Mouse (Mus musculus): Measurements from ENCODE around the gene Ccdc38.

The Ccdc38 gene

DNA sequence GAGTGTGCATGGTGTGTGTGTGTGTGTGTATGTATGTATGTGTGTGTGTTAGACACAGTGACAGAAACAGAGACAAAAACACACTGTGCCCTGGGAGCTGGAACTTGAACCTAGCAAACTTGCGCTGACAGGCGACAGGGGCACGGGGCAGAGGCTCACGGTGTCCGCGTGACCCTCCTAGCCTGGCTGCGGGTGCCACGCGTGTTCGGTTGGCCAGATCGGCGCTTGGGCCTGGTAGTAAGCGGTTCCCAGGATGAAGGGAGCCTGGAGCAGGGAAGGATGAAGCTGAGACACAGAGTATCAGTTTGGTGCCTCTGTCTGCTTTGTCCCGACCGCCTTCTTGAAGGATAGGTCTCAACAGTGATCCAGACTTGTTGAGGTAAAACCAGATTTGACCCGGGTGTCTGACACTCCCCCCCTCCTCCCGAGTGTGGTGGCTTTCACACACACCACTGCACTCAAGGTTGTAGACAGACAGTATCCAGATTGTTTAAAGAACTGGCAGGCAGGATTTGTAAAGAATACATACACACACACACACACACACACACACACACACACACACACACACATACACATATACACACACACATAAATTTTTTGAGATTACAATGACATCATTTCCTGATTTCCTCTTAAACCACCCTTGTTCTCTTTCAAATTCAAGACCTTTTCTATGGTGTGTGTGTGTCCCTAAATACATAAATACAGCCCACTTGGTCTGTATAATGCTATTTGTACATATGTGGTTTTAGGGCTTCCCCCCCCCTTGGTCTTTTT lies at the start of gene Ccdc38:
TSS of gene Ccdc38 (plus strand) at position 202 of the 780 bp plus-strand sequence.
- no peak for DNase-seq (ENCODE audit: low read depth in 1 of 2, low spot score in 2 of 2)

DNA sequence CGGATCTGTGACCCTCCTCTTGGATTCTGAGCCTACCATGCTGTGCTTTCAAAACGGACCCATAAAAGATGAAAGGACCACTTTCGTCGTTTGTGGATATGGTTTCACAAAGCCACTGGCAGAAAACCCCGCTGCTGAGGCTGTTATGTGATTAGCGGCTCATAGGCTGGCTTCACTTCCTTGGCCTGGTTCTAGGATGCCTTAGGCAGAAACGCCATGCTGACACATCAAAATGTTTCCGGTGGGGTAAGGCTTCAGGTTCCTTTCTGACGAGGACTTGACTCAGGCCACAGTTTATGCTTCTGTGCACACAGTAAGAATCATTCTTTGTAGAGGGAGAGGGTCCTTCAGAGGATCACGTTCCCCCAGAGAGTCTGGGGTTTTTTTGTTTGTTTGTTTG lies 39.6 kb upstream of the Ccdc38 start:
- no peak for DNase-seq (ENCODE audit: low read depth in 1 of 2, low spot score in 2 of 2)

DNA sequence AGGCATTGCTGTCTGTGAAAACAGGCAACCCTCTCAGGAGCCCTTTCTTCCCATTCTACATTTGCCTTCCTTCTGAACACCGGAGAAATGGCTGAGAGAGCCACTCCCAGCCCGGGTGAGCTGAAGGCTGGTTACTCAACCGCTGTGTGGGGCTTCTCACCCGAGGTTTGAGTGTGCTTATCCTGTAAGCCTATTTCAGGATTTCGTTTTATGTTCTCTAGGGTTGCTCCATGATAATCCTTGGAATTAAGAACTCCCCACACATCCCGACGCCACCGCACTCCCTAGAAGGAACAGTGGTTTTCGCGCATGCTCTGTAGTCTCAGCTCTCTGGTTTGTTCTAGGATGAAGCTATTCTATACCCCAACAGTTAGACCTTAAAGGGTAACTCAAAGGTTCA lies 39.1 kb upstream of the Ccdc38 start:
- no peak for DNase-seq (ENCODE audit: low read depth in 1 of 2, low spot score in 2 of 2)

- no peak for DNase-seq (ENCODE audit: low read depth in 1 of 2, low spot score in 2 of 2)
Measured at GRCm38 (mm10) chr10:93508383-93508970, 32.0 kb upstream of the Ccdc38 start.

GRCm38 (mm10) chr10:93509532-93510153 lies 30.8 kb upstream of the Ccdc38 start:
- no peak for DNase-seq (ENCODE audit: low read depth in 1 of 2, low spot score in 2 of 2)

DNA sequence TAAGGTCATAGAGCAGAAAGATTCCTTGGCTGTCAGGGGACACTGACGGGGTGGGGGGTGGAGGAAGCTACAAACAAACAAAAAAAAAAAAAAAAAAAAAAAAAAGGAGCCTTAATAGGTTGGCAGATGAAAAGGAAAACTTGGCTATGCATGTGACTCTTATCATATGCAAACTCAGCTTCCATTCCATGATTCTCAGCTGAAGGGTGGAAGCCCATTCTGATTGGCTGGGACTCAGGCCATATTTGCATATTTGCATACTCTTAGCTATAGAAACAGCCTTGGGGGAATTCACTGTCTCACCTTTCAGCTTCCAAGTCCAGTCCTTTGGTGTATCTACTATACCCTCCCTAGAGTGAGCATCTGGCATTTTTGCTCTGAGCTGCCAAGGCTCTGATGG lies 25.0 kb upstream of the Ccdc38 start:
- no peak for DNase-seq (ENCODE audit: low read depth in 1 of 2, low spot score in 2 of 2)

GRCm38 (mm10) chr10:93515927-93516326 lies 24.5 kb upstream of the Ccdc38 start:
- no peak for DNase-seq (ENCODE audit: low read depth in 1 of 2, low spot score in 2 of 2)

GRCm38 (mm10) chr10:93517754-93518153 lies 22.7 kb upstream of the Ccdc38 start:
- no peak for DNase-seq (ENCODE audit: low read depth in 1 of 2, low spot score in 2 of 2)

DNA sequence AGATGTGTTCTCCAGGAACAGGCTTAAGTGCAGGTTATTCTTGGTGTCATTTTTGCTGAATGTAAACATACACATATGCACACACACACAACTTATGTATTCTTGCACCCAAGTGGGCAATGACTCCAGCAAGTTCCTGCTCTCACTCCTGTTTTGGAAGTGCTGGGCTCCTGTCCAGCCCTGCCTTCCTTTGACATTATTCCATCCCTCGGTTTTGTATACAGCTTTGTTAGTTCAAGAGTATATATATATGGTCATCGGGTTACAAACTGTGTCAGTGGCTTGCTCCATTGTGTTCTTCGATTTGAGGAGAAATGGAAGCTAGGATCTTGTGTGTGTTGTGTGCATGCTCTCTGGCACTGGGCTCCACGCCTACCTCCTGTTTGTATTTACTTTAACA lies 22.2 kb upstream of the Ccdc38 start:
- no peak for DNase-seq (ENCODE audit: low read depth in 1 of 2, low spot score in 2 of 2)

- DNase-seq (ENCODE audit: low read depth in 1 of 2, low spot score in 2 of 2), result no peak
Measured at GRCm38 (mm10) chr10:93518620-93519019, 21.8 kb upstream of the Ccdc38 start.

DNA sequence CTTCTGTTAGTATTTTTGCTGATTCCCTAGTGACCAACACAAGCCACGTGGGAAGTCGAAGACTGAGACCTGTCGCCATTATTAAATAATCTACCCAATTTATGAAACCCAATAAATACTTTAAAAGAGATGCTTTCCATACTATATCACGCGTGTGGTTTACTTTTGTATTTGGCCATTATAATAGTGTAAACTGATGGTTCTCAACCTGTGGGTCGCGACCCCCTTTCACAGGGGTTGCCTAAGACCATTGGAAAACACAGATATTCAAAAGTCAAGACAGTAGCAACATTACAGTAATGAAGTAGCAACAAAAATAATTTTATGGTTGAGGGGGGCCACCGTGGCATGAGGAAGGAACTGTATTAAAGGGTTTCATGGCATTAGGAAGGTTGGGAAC lies 21.3 kb upstream of the Ccdc38 start:
- DNase-seq (ENCODE audit: low read depth in 1 of 2, low spot score in 2 of 2), result no peak

DNA sequence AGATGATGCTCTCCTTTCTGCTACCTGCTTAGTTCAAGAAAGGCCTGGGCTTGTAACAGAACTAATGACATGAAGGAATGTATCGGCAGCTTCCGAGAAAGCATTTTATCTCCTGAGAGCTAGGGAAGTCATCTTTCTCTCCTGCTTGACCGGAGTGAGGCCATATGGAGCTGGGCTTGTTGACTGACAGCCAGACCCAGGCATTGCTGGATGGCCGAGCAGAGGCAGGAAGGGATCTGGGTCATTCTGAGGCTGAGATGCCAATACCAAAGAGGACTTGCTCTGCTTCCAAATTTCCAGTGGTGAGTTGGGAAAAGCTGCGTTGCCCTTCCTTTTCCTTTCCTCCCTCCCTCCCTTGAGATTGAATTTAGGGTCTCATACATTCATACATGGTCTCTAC lies 20.7 kb upstream of the Ccdc38 start:
- DNase-seq (ENCODE audit: low read depth in 1 of 2, low spot score in 2 of 2), result no peak

DNA sequence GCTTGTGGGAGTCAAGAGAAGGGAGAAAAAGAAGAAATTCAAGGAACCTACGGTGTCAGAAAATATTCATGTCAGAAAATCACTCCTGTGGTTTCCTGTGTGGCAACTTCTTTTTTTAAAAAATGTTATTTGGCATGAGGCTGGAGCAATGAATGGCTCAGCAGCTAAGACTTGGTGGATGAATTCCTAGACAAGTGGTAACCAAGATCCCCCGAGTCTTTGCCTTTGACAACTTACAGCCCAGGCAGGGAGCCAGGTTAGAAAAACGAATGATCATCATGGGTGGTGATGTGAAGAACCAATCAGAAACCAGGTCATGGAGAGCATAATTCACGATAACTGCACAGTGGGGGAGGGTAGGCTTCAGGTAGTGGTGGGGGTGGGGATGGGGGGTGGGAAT lies 19.4 kb upstream of the Ccdc38 start:
- DNase-seq (ENCODE audit: low read depth in 1 of 2, low spot score in 2 of 2), result no peak

DNA sequence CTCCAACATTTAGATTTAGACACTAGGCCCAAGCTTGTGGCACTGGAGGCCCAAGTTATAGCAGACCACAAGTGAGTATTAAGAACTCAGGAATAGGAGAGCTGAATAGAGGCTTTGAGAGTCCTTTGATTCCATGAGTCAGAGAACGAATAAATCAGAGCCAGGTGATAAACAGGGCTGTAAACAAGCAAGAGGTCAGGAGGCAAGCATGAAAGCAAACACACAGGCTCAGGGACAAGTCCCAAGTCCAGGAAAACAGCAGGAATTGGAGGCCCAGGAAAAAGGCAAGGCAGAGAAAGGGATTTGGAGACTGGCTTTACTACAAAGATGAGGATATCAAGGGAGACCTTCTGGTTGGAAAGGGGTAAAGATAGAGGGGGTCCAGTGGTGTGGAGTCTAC lies 15.1 kb upstream of the Ccdc38 start:
- no peak for DNase-seq (ENCODE audit: low read depth in 1 of 2, low spot score in 2 of 2)

GRCm38 (mm10) chr10:93538287-93538686 lies 2.1 kb upstream of the Ccdc38 start:
- no peak for DNase-seq (ENCODE audit: low read depth in 1 of 2, low spot score in 2 of 2)

DNA sequence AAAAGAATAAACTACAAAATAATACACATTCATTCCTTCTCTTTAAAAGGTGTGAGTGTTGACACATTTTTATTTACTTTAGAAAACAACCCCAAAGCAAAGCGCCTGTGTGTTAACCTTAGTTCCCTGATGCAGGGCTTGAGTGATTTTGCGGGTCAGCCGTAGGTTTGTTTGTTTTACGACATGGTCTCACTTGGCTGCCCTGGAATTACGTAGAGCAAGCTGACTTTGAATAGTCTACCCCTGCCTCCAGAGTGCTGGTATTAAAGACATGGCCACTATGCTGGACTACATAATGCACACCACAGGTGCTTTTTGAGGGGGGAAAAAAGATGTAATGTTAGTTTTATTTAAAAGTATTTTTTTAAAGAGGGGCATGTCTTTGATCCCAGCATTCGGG lies 1.6 kb upstream of the Ccdc38 start:
- DNase-seq (ENCODE audit: low read depth in 1 of 2, low spot score in 2 of 2), result no peak

DNA sequence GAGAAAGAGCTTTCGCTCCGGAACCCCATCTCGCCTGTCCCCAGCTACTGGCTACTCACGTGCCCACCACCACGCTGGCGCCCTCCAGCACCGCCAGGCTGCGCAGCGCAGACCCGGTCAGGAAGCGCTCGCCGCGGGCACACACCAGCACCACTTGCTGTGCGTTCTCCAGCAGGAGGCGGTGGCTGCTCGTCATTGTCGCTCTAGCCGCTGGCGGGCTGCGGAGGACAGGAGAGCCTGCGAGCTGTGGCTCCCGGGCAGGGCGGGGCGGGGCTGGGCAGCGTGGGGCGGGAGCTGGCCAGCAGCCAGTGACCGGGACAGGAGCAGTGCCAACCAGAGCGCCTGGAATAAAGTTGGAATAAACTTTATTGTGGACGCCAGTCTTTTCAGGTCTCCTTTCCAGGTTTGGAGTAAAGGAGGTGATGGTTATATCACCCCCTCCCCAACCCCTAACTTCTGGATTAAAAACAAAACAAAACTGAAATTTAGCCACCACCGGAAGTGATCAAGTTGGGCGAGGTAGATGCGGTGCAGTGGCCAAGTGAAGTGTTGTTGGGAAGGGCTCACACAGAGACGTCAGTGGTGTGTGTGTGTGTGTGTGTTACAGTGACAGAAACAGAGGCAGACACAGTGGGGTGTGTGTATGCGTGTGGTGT lies 529 bp upstream of the Ccdc38 start, which contains the start of gene Amdhd1:
TSS of gene Amdhd1 (minus strand) at position 259 of the 656 bp plus-strand sequence.
- DNase-seq (ENCODE audit: low read depth in 1 of 2, low spot score in 2 of 2), result peak; percentile 68 to 76

DNA sequence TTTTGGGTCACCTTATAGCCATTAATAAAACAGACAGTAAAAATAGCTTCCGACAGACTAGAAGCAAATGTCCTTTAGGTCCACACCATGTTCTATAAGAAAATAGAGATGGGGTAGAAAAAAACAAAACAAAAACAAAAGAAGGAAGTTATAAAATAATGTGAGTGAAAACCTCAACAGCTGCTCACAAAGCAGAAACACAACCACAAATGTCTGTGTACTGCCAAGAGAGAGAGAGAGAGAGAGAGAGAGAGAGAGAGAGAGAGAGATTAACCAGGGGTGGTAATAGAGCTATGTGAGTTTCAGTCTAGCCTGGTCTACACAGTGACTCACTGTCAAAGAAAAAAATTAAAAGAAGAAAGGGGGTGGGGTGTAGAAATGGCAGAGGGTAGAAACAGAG lies 1.2 kb downstream of the Ccdc38 start:
- no peak for DNase-seq (ENCODE audit: low read depth in 1 of 2, low spot score in 2 of 2)

DNA sequence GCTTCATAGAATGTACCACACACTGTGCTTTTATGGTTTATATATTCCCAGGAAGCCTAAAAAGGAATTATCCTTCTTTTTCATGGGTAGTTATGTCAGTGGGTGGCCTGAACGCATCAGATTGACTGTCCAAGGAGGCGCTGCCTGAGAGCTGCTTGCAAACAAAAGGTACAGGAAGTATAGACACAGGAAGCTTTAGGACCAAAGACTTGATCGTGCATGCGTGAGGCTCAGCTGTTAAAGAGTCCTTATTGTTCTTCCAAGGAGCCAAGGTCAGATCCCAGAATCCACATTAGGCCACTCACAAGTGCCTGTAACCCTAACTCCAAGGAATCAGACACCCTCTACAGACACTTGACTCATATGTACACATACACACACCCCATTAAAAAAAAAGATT lies 1.9 kb downstream of the Ccdc38 start:
- DNase-seq (ENCODE audit: low read depth in 1 of 2, low spot score in 2 of 2), result no peak

DNA sequence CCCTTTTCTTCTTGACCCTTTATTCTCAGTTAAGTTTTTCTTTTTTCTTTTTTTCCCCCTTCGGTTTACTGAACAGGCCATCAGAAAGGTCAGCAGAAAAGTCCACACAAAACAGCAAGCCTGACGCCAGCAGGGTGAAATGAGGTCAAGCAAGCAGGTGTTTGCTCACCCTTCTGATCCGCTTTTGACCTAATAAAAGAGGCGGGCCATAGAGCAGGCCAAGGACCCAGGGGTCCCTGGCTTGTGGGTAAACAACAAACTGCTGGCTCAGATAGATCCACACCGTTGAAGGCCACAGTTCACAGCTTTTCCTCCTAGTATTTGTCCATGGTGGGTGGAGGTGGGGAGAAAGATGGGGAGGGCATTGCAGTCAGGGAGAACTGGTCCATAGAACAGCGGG lies 2.7 kb downstream of the Ccdc38 start:
- DNase-seq (ENCODE audit: low read depth in 1 of 2, low spot score in 2 of 2), result no peak

- DNase-seq (ENCODE audit: low read depth in 1 of 2, low spot score in 2 of 2), result no peak
Measured at GRCm38 (mm10) chr10:93544172-93544571, 3.7 kb downstream of the Ccdc38 start.

- DNase-seq (ENCODE audit: low read depth in 1 of 2, low spot score in 2 of 2), result no peak
Measured at GRCm38 (mm10) chr10:93547741-93548270, 7.4 kb downstream of the Ccdc38 start.

Data from monocyte, adult 2 months (primary cell).